Mouse (Mus musculus) spleen, adult 2 months (tissue): ENCODE data around the gene Ulk3.

Source experiments
- CTCF ChIP-seq: fragments of 200-500 bp; IDR thresholded peaks from 2 replicates; pipeline ENCODE4 v1.5.1; 2011; ENCODE audit warnings: mild to moderate bottlenecking, inconsistent platforms; ENCODE audit not compliant: insufficient read depth, insufficient read length, insufficient replicate concordance; ENCODE audit errors: extremely low read depth
- POLR2A ChIP-seq: fragments of 200-500 bp; IDR thresholded peaks from 2 replicates; pipeline ENCODE4 v1.6.1; 2011; ENCODE audit warnings: low read depth, low read length, inconsistent platforms

- no peak for TF ChIP-seq CTCF
- no peak for TF ChIP-seq POLR2A
Observed at GRCm38 (mm10) chr9:57574397-57574796, 14.9 kb upstream of the Ulk3 start.
